Mouse (Mus musculus) liver, adult (tissue): ENCODE measurements at regions not wholly inside any gene's neighbourhood (a gene's known extent, or its start where the extent isn't known, plus 50 kb on each side); places are given as distances from the start of the nearest gene placed in this dataset.

ENCODE experiments used
- GATA4 ChIP-seq: IDR thresholded peaks from 2 replicates; pipeline ENCODE4 v1.6.1; 2014; ENCODE audit warnings: mild to moderate bottlenecking, low read length; ENCODE audit not compliant: insufficient replicate concordance

GRCm38 (mm10) chr6:100390258-100390910 is 103.1 kb upstream of the Rybp start:
- no peak for TF ChIP-seq GATA4

DNA sequence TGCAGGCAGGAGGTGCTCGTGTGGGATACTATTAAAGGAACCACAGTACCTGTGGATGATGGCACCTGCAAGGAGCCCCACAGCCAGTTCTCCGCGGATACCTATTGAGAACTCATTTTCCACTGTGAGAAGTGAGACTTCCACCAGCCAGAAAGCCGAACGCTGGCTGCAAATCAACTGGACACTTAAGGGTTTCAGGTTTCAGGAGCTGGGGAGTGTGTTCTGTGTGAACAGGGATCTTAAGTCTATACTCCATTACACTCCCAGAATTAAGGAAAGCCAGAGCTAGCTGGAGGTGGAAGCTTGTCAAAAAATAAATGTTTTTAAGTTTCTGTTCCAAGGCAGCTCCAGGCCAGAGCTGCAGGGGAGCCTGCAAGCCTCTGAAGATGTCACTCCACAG is 99.8 kb upstream of the Rybp start:
- TF ChIP-seq GATA4, result no peak

DNA sequence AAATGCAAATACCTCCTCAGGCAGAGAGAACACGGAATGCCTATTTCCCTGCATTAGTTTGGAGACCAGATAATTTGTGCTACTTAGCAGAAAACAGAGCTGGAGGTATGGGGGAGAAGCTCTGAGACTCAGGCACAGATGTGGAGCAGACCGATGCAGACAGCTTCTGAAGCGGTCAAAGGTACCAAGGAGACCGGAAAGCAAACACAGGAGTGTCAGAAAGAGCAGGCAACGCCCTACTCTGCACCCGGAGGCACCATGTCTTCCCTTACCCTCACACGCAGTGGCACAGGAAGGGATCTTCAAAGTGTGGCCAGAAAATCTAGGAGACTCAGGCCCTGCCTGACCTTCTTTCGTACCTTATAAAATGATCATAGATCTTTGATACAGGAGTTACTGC is 98.4 kb upstream of the Rybp start:
- TF ChIP-seq GATA4, result no peak

DNA sequence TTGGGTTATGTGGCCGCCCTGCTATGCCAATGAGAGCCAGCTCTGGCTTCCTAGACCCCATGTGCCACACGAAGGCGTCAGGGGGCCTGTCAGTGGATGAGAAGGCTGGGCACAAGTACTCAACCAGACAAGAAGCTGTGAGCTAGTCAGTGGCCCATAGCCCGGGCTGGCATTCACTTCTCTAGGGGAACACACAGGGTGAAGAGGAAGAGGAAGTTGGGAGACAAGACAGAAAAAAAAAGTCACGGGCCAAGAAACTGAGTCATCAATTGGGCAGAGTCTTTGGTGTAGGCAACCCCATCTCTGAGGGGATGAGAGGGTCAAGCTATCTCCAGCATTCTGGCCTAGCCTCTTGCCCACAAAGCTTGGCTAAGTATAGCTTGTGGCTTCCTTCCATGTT is 93.8 kb upstream of the Rybp start:
- no peak for TF ChIP-seq GATA4

DNA sequence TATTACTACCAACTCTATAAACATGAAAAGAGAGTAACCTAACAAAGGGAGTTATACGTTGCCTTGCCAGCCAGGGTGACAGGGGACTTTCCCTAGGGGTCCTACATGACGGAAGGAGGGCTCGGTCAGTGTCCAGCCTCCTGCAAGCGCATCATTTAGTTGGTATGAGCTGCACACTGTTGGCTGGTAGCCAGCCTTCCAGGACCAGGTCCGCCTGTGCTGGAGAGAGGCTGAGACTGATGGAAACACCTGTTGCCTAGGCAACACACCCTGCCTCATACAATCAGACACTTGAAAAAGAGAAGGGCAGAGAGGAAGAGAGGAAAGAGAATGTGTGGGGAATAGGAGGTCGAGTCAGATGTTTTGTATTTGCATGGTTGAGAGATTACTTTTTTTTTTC is 93.3 kb upstream of the Rybp start:
- no peak for TF ChIP-seq GATA4

DNA sequence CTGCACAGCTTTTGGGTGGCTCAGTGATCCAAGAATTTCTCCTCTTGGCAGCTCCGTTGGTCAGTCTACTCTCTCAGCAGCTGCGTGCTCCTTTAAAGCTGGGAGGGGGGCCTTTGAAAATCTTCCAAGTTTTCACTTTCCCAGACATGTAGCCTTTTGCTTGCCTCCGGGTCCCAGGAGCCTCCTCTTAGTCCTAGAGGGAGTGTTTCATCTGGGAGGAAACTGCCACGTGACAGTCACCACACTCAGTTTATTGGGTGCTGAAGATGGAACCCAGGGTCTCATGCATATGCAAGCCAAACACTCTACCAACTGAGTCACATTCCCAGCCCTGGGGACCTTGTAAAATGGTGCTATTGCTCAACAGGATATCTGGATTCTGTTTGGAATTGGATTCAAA is 92.5 kb upstream of the Rybp start:
- TF ChIP-seq GATA4, result no peak

DNA sequence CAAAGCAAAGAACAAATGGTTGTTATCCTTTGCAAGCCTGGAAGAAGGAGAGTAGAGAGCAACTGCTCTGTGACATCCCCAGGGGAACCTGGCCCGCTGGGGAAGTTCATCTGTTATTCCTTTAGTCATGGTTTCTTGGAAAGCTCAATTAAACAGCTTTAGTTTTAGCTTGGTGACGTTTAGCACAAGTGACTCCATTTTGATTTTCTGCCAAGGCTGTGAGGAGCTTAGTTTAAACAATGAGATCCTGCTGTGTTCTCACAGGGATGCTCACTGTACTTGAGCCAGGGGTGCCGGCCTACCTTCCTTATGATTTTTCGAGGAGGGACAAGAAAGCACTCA is 91.2 kb upstream of the Rybp start:
- TF ChIP-seq GATA4, result no peak

DNA sequence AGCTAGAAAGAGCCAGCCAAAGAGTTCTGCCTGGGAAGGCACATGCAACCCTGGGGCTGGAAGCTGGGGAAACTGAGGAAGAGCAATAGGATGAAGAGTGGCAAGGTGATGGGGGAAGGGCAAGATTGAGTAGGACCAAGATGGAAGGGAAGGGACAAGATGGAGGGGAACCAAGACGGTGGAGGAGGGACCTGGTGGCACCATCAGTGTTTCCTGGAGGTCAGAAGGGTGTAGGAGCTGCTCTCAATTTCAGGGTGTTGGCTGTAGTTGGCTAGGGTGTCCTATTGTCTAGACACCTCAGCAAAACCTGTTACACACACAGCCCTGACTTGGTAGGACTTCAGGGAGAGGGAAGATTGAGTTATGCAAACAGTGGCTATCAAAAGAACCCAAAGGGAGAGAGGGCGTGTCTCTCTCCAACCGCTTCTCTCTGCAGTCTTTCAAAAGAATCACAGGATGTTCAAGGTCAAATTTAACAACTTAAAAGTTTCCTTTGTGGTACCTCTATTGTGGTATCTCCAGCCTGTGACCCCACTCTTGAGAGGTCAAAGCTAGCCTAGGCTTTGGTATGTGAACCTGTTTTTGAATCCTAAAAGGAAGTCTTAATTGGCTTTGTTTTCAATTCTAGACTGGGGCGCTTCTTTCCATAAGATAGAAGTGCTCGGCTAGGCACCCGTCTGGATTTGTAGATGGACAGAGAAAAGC is 90.7 kb upstream of the Rybp start:
- TF ChIP-seq GATA4, result no peak

- no peak for TF ChIP-seq GATA4
These were observed 89.4 kb upstream of the Rybp start for GRCm38 (mm10) chr6:100376656-100377055.

GRCm38 (mm10) chr6:100370828-100371227 is 83.5 kb upstream of the Rybp start:
- TF ChIP-seq GATA4, result no peak

DNA sequence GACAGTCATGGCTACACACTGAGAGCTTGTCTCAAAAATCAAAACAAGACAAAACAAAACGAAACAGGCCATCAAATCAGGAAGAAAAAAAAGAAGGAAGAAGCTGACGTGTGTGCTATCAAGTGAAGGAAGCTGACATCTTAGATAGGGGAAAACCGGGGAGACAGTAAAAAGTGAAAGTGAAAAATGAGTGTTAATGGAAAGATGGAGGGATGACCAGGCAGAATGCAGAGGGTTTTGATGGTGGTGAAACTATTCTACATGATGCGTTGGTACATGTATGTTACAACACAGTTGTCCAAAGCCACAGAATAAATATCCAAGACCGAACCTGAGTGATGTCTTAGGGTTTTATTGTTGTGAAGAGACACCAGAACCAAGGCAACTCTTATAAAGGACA is 83.1 kb upstream of the Rybp start:
- TF ChIP-seq GATA4, result no peak

DNA sequence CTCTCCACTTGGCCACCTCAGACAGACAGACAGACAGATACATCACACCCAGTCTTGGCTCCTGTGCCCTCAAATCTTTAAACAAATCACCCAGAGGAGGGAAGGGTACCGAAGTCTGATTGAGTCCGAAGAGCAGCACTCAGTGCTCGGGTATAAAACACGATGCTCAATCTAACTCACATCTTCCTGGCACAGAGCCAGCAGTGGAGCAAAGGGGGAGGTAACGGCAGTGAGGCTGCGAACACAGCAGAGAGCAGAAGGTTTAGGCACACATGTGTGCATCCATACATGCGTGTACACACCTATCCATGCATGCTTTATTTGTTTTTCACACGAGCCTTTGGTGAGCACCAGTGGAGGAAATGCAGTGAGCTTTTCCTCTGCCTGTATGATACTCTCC is 78.9 kb upstream of the Rybp start:
- TF ChIP-seq GATA4, result no peak

DNA sequence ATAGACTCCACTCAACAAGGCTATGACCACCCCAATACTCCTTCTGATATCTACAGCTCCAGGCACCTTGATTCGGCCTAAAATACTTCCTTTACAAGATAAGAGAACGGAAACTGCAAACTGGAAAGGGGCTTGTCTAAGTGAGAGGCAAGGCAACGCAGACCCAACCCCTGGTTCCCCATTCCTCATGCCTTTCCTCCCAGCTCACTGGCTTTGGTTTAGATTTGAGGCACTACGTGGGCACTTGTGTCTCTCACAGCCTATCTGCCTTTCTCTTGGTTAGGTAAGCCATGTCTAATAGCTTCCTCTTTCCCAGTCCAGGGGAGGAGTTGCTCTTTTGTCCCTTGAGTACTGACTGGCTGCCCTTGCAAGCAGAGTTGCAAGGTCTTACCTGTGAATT is 78.5 kb upstream of the Rybp start:
- TF ChIP-seq GATA4, result no peak

- no peak for TF ChIP-seq GATA4
These were observed 76.4 kb upstream of the Rybp start for GRCm38 (mm10) chr6:100363683-100364082.

DNA sequence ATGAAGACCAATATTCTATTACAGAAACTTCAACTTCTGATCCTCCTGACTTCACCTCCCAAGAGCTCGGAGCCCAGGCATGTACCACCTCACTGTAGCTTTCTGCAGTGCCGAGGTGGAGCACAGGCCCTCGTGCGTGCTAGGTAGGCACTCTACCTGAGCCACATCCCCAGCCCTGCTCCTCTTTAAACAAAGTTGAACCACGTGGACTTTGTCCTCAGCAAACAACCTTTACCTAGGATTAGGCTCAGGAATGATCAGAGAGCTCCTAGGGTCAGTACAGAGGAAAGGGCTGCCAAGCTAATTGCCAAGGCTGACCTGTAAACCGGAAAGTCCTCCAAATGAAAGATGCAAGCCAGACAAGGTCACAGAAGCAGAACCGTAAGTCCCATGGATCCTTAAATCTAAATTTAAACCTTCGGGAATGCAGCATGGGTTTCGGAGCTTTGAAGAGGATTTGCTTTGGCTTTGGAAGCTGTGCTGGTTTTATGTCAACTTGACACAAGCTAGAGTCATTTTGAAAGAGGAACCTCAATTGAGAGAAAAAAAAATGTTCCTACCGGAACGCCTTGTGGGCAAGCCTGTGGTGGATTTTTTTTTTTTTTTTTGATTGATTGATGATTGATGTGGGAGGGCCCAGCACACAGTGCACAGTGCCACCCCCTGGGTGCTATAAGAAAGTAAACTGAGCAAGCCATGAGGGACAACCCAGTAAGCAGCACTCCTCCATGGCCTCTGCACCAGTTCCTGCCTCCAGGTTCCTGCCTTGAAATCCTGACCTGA is 69.5 kb upstream of the Rybp start:
- no peak for TF ChIP-seq GATA4

DNA sequence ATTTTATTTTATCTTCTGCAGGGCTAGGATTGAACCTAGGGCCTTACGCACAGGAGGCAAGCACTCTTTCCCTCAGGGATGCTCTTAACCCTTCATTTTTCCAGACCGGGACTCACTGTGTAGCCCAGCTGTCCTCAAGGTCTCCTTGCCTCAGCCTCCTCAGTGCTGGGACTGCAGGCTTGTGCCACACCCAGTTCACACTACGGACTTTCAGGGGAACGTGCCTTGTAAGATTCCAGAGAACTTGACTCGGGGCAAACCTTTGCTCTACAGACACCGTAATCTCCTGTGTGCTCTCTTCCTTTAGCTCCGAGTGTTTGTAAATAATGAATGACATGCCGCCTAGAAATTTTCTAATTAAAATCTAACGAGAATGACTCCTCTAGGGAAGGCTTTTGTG is 68.6 kb upstream of the Rybp start:
- TF ChIP-seq GATA4, result no peak

GRCm38 (mm10) chr6:100347481-100347880 is 60.2 kb upstream of the Rybp start:
- no peak for TF ChIP-seq GATA4

DNA sequence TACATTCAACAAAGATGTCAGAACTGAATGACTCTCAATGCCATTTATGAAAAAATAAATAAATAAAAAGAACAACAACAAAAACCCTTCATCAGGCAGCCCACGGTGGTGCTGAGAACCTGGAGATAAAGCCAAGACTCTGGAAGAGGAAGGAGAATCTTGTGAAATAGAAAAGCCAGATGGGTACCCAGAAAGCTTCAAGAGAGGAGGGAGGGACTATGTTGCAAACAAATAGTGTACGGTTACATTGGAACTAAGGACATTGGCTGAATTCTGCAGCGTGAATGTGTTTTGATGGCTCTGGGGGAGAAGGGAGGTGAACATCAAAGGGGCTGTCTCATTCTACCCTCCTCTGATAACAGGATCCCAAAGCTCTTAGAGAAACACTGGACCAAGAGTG is 57.8 kb upstream of the Rybp start:
- TF ChIP-seq GATA4, result no peak
